ENCODE assay signal across 23 mouse cellular contexts in the genomic region with DNA sequence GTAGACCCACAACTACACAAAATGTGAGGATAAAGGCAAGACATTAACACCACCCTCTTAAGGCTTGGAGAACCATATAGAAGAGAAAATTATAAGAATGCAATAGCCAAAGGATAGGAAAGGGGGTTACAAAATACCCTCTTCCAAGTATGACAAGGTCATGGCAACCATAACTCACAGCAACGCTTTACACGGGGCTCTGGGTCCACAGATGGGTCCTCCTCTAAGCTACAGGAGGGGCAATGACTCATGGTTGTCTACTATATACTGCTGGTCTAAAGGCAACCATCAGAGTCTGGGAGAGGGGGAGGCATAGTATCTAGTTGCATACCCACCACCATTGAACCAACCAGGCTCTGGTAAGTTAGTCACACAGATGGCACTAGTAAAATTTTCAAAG.
"Had no signal": no experiment of that assay in that cellular context is flagged by ENCODE, and none has a peak within 500 bp of the region (broad histone marks: within the 10 kb centered on the region; RNA-seq: fewer than 3 reads in every experiment).

No protein-coding gene starts in this region.

- H3K27me3 ChIP-seq: heart, embryonic 12.5 days; hindbrain, embryonic 12.5 days; intestine, embryonic 15.5 days; limb, embryonic 12.5 days; liver, embryonic 13.5 days; liver, embryonic 15.5 days had no signal

- H3K27ac ChIP-seq: heart, adult 2 months; hindbrain, embryonic 10.5 days; hindbrain, embryonic 12.5 days; hindbrain, embryonic 14.5 days; intestine, embryonic 15.5 days; limb, embryonic 10.5 days; limb, embryonic 12.5 days; liver, embryonic 13.5 days; liver, embryonic 15.5 days had no signal

- H3K4me1 ChIP-seq: heart, embryonic 12.5 days; hindbrain, embryonic 10.5 days; hindbrain, embryonic 12.5 days; intestine, embryonic 15.5 days; limb, embryonic 10.5 days; limb, embryonic 12.5 days; liver, embryonic 13.5 days; liver, embryonic 15.5 days had no signal

- H3K9me3 ChIP-seq: heart, embryonic 12.5 days; hindbrain, embryonic 10.5 days; hindbrain, embryonic 12.5 days; intestine, embryonic 15.5 days; limb, embryonic 10.5 days; limb, embryonic 12.5 days; liver, embryonic 13.5 days; liver, embryonic 15.5 days had no signal

- DNase-seq: gastrocnemius, postnatal 25 days; heart, adult 2 months; heart, postnatal 10 days; heart, postnatal 4 days; kidney, adult 18-20 months; kidney, postnatal 10 days; kidney, postnatal 25 days; kidney, postnatal 4 days; layer of hippocampus, adult 9-11 months; liver; liver, embryonic 13.5 days; liver, postnatal 0 days had no signal

- H3K4me2 ChIP-seq: heart, embryonic 12.5 days; hindbrain, embryonic 12.5 days; hindbrain, embryonic 14.5 days; intestine, embryonic 15.5 days; limb, embryonic 12.5 days; liver, embryonic 13.5 days; liver, embryonic 15.5 days had no signal

- H3K4me3 ChIP-seq: heart, adult 2 months; heart, embryonic 12.5 days; hindbrain, embryonic 10.5 days; hindbrain, embryonic 12.5 days; intestine, embryonic 15.5 days; limb, embryonic 10.5 days; limb, embryonic 12.5 days; liver, embryonic 13.5 days; liver, embryonic 15.5 days had no signal

- H3K9ac ChIP-seq: heart, embryonic 12.5 days; hindbrain, embryonic 12.5 days; hindbrain, embryonic 14.5 days; intestine, embryonic 15.5 days; limb, embryonic 12.5 days; liver, embryonic 13.5 days; liver, embryonic 15.5 days; liver, postnatal 0 days had no signal

- ATAC-seq: hindbrain, embryonic 16.5 days; inflammation-experienced regulatory T-cells, adult 6 months; intestine, embryonic 15.5 days; intestine, postnatal 0 days; liver, postnatal 0 days had no signal
